Mouse (Mus musculus) stomach, postnatal 0 days (tissue): ENCODE results near the gene Tmem150c.

ENCODE experiments used
- CTCF ChIP-seq: IDR thresholded peaks from 2 replicates; pipeline ENCODE4 v1.5.1; 2016; ENCODE audit warnings: antibody characterized with exemption, low read depth, mild to moderate bottlenecking, moderate library complexity
- EP300 ChIP-seq: optimal IDR thresholded peaks from 2 replicates; pipeline ENCODE3; 2016; ENCODE audit warnings: antibody characterized with exemption

- TF ChIP-seq CTCF (no peak), EP300 (no peak)
Observed at GRCm38 (mm10) chr5:100091602-100092001, 68.0 kb downstream of the Tmem150c start.
